Comparison of ENCODE assay signal across 11 mouse cellular contexts in the genomic region with DNA sequence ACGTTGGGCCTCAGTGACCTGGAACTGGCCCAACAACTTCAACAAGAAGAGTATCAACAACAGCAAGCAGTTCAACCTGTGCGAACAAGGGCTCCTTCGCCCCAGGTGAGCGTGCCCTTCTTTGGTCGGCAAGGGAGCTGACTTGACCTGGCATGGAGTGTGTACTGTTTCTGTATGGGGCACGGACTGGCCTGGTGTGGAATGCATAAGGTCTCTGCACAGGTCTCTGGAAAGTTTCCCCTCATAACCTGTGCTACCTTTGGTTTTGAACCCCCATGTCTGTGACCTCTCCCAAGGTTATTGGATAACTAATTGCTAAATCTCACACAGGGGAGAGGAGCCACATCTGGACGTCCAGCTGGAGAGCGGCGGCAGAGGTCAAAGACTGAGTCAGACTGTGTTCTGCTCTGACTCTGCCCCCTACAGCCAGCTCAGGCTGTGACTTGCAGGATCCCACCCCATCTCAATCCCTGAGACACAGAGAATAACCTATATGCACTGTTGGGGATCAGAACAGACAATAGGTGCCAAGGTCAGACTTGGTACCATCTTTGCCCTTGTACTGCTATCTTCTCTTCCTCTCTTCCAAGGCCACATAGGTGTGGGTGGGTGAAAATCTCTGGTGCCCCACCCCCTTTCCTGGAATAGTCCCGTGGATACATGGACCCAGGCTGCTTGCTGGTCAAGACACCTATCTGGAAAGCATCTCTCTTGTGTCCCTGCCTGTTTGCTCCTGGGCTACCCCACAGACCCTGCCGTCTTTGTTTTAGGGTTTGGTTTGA. TPM values are rescaled to one million over a fixed set of nuclear protein-coding genes. Genes with fewer than 3 reads are reported as not detected.
DNase-seq lines count a peak whose midpoint lies in the region; ATAC-seq lines count a peak whose summit lies in the region.
"Had no signal": no experiment of that assay in that cellular context is flagged by ENCODE, and none has a peak within 500 bp of the region (broad histone marks: within the 10 kb centered on the region; RNA-seq: fewer than 3 reads in every experiment).

No protein-coding gene starts in this region.

- H3K27me3 ChIP-seq in limb, embryonic 11.5 days (ENCODE audit: control insufficient read depth, insufficient read depth, low read length), result no peaks in the 10 kb centered on the region
- no peaks in the 10 kb centered on the region for H3K27me3 ChIP-seq in limb, embryonic 10.5 days (ENCODE audit: low read depth, poor library complexity, severe bottlenecking)
- H3K27me3 ChIP-seq in limb, embryonic 12.5 days, result no peaks in the 10 kb centered on the region
- H3K27me3 ChIP-seq: Patski had no signal

- no peak overlapping the region for H3K4me2 ChIP-seq in limb, embryonic 11.5 days (ENCODE audit: low read depth, severe bottlenecking)
- H3K4me2 ChIP-seq in limb, embryonic 12.5 days, result 0 out of 2 replicates have a peak overlapping the region, but pooled peaks have one; percentile 13

- no peak for DNase-seq in limb, embryonic 11.5 days (ENCODE audit: low spot score)
- no peak for DNase-seq in limb, embryonic 10.5 days (ENCODE audit: low spot score)
- peak; percentile 51 for DNase-seq in ES-CJ7 (ENCODE audit: low read depth, low spot score)
- peak; percentile 63 for DNase-seq in ZHBTc4 (ENCODE audit: low read depth, low spot score)
- DNase-seq in right cerebral cortex, postnatal 14 days, result no peak
- no peak for DNase-seq in cerebellum, adult 9-10 months
- DNase-seq: cerebellum, adult 11 months; gastrocnemius, postnatal 25 days had no signal

- 76% methylated on average over 11 of the region's 11 CpGs for WGBS in limb, embryonic 11.5 days
- 80% methylated on average over 11 of the region's 11 CpGs for WGBS in limb, embryonic 10.5 days
- WGBS in limb, embryonic 12.5 days, result 73% methylated on average over 11 of the region's 11 CpGs

- 0 out of 2 replicates have a peak, but pooled peaks have one; percentile 28 for ATAC-seq in limb, embryonic 11.5 days (ENCODE audit: insufficient number of reproducible peaks, low FRiP score, low TSS enrichment, low read depth)
- peak; percentile 49; the same call in 1 of the 2 replicates for ATAC-seq in limb, embryonic 12.5 days (ENCODE audit: insufficient number of reproducible peaks, insufficient read depth, low FRiP score, low TSS enrichment, low read depth)
- ATAC-seq: Patski had no signal

- no peak overlapping the region for H3K27ac ChIP-seq in limb, embryonic 11.5 days (replicated peaks; ENCODE audit: low read depth, low read length)
- no peak overlapping the region for H3K27ac ChIP-seq in limb, embryonic 10.5 days
- H3K27ac ChIP-seq in limb, embryonic 12.5 days, result no peak overlapping the region
- H3K27ac ChIP-seq: layer of hippocampus, adult 2 months had no signal

- H3K9me3 ChIP-seq in limb, embryonic 11.5 days (ENCODE audit: control insufficient read depth, low read length), result no peaks in the 10 kb centered on the region
- H3K9me3 ChIP-seq in limb, embryonic 10.5 days (replicated peaks), result no peaks in the 10 kb centered on the region
- no peaks in the 10 kb centered on the region for H3K9me3 ChIP-seq in limb, embryonic 12.5 days

- H3K9ac ChIP-seq in limb, embryonic 11.5 days (ENCODE audit: low read length), result no peak overlapping the region
- H3K9ac ChIP-seq in limb, embryonic 12.5 days (replicated peaks), result no peak overlapping the region

- no peaks in the 10 kb centered on the region; the same call in 1 of the 2 replicates for H3K4me1 ChIP-seq in limb, embryonic 11.5 days (ENCODE audit: control insufficient read depth, insufficient read depth, low read length)
- peaks cover 9% of the 10 kb centered on the region; the same call in 1 of the 2 replicates for H3K4me1 ChIP-seq in limb, embryonic 10.5 days
- H3K4me1 ChIP-seq in limb, embryonic 12.5 days (replicated peaks), result peaks cover 9% of the 10 kb centered on the region

- H3K36me3 ChIP-seq in limb, embryonic 11.5 days (ENCODE audit: control insufficient read depth, insufficient read depth, low read length), result no peaks in the 10 kb centered on the region
- H3K36me3 ChIP-seq in limb, embryonic 10.5 days, result peaks cover 65% of the 10 kb centered on the region
- H3K36me3 ChIP-seq in limb, embryonic 12.5 days, result peaks cover 66% of the 10 kb centered on the region

- H3K4me3 ChIP-seq in limb, embryonic 11.5 days (ENCODE audit: low read depth, low read length), result no peak overlapping the region
- H3K4me3 ChIP-seq in limb, embryonic 10.5 days, result no peak overlapping the region
- no peak overlapping the region for H3K4me3 ChIP-seq in limb, embryonic 12.5 days (replicated peaks)
- H3K4me3 ChIP-seq: layer of hippocampus, adult 2 months had no signal

RNA-seq across cellular contexts. Expression of a gene that starts 11.5 kb away (rescaled TPM):
- 1.6 and 1.8 TPM in 2 replicates for polyA plus RNA-seq in limb, embryonic 11.5 days (2014; fragmentation: Nextera tagmentation; extraction: Ambion mirVana)
- 1.2 and 1.6 TPM in 2 replicates for polyA plus RNA-seq in limb, embryonic 10.5 days (2016; fragmentation: Nextera tagmentation; extraction: Ambion mirVana)
- 1.8 and 1.9 TPM in 2 replicates for polyA plus RNA-seq in limb, embryonic 12.5 days (2016; fragmentation: Nextera tagmentation; extraction: Ambion mirVana)

RNA-seq across cellular contexts. Expression of a gene that starts 13.6 kb away (rescaled TPM):
- 26.8 and 27.6 TPM in 2 replicates for polyA plus RNA-seq in limb, embryonic 11.5 days (2014; fragmentation: Nextera tagmentation; extraction: Ambion mirVana)
- 27.7 and 30.5 TPM in 2 replicates for polyA plus RNA-seq in limb, embryonic 10.5 days (2016; fragmentation: Nextera tagmentation; extraction: Ambion mirVana)
- polyA plus RNA-seq in limb, embryonic 12.5 days (2016; fragmentation: Nextera tagmentation; extraction: Ambion mirVana), result 25.2 and 25.9 TPM in 2 replicates

RNA-seq across cellular contexts. Expression of a gene that starts 14.4 kb away (rescaled TPM):
- polyA plus RNA-seq in limb, embryonic 11.5 days (2014; fragmentation: Nextera tagmentation; extraction: Ambion mirVana), result 34.9 and 35.4 TPM in 2 replicates
- 25.8 and 33.0 TPM in 2 replicates for polyA plus RNA-seq in limb, embryonic 10.5 days (2016; fragmentation: Nextera tagmentation; extraction: Ambion mirVana)
- 36.4 and 38.7 TPM in 2 replicates for polyA plus RNA-seq in limb, embryonic 12.5 days (2016; fragmentation: Nextera tagmentation; extraction: Ambion mirVana)

RNA-seq across cellular contexts. Expression of a gene that starts 19.1 kb away (rescaled TPM):
- 132 and 138 TPM in 2 replicates for polyA plus RNA-seq in limb, embryonic 11.5 days (2014; fragmentation: Nextera tagmentation; extraction: Ambion mirVana)
- 131 and 144 TPM in 2 replicates for polyA plus RNA-seq in limb, embryonic 10.5 days (2016; fragmentation: Nextera tagmentation; extraction: Ambion mirVana)
- polyA plus RNA-seq in limb, embryonic 12.5 days (2016; fragmentation: Nextera tagmentation; extraction: Ambion mirVana), result 158 and 170 TPM in 2 replicates

RNA-seq across cellular contexts. Expression of a gene that starts 44.5 kb away (rescaled TPM):
- 1.1 and 1.6 TPM in 2 replicates for polyA plus RNA-seq in limb, embryonic 11.5 days (2014; fragmentation: Nextera tagmentation; extraction: Ambion mirVana)
- 0.35 and 0.79 TPM in 2 replicates for polyA plus RNA-seq in limb, embryonic 10.5 days (2016; fragmentation: Nextera tagmentation; extraction: Ambion mirVana)
- polyA plus RNA-seq in limb, embryonic 12.5 days (2016; fragmentation: Nextera tagmentation; extraction: Ambion mirVana), result 0.75 and 1.7 TPM in 2 replicates

Comparison
In these comparisons a context has a peak if more than half of its experiments do, and no peak if none do; other contexts are left out.
1. DNase-seq: peak in ES-CJ7 (single experiment) and ZHBTc4 (single experiment); none in limb, embryonic 11.5 days (single experiment), limb, embryonic 10.5 days (single experiment), right cerebral cortex, postnatal 14 days (single experiment) and cerebellum, adult 9-10 months (single experiment).